Mouse (Mus musculus) lung, postnatal 0 days (tissue): ENCODE measurements around the gene Prap1.

Source experiments
- CTCF ChIP-seq: IDR thresholded peaks from 2 replicates; pipeline ENCODE4 v1.5.1; 2016; ENCODE audit warnings: antibody characterized with exemption, mild to moderate bottlenecking
- EP300 ChIP-seq: IDR thresholded peaks from 2 replicates; pipeline ENCODE4 v1.6.1; 2016; ENCODE audit warnings: antibody characterized with exemption, mild to moderate bottlenecking, control low read depth

- TF ChIP-seq CTCF: no peak
- no peak for TF ChIP-seq EP300
These were observed 8.3 kb downstream of the Prap1 start for GRCm38 (mm10) chr7:140101498-140101897.
